Mouse (Mus musculus): ENCODE data around the gene Timp2. TPM values are rescaled to one million over a fixed set of nuclear protein-coding genes. Genes with fewer than 3 reads are reported as not detected.
"Not testable (repeated sequence)": the region's sequence is repeated elsewhere in the genome, so short reads cannot be mapped to it uniquely, and the experiment has no call there.

Timp2 gene
- polyA plus RNA-seq, 1 experiment, result 8.4 TPM

DNA sequence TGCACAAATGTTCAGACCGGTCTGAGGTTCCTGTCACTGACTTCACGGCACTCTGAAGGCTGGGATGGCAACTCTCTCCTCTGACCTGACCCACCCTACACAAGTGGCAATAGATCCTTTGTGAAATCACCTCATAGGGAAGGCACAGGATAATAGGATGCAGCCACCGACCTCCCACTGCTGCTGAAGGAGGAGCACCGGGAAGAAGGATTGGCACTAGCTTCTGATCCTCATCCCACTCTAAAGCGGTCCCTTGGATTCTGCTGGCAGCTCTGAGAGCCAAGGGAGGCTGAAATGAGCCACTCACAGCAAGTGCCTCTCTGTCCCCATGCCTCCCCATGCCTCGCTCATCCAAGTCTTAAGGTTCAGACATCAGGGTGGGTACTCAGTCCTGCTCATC, 39.0 kb upstream of the Timp2 start:
- Histone ChIP-seq H3K27me3 (replicated peaks) (no peaks in the 10 kb centered on the region), H3K4me3 (replicated peaks) (no peak overlapping the region), H3K9me3 (peaks cover 12% of the 10 kb centered on the region), H3K36me3 (replicated peaks; ENCODE audit: low read length) (peaks cover 92% of the 10 kb centered on the region), H3K4me1 (peaks cover 29% of the 10 kb centered on the region)
- TF ChIP-seq FLI1 (IDR thresholded peaks at IDR 0.05; ENCODE audit: low read length), result no peak
- no peak for TF ChIP-seq GATA1 (IDR thresholded peaks at IDR 0.05; ENCODE audit: borderline replicate concordance, low read length)

DNA sequence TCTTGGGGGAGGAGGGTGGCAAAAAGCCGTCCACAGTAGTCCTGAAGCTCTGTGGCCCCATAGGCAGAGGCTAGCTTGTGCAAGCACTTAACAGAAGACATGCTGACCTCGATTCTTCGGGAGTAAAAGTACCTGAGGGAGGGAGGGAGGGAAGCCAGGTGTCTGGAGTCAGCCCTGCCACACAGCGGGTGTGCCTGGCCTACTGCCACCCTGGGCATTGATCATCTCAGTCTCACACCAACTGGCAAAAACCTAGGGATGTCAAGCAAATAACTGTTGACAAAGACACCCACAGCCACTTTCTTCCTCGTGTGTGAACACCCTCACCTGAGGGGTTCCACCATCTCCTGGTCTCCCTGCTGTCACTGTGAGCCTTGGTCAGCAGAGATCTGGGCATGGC, 38.5 kb upstream of the Timp2 start:
- peaks cover 87% of the 10 kb centered on the region for H3K36me3 ChIP-seq (replicated peaks; ENCODE audit: low read length)

DNA sequence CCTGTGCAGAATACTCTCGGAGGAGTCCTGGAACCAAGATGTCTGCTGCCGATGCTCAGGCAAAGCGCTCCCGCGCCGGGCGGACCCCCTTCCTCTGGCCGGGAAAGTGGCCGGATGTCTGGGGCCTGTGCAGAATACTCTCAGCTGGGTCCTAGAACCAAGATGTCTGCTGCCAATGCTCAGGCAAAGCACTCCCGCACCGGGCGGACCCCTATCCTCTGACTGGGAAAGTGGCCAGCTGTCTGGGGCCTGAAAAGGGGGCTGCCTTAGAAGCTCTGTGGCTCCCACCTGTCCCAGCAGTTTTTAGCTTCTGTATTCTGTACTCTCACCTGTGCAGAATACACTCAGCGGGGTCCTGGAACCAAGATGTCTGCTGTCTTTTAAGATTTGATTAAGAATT, 32.3 kb upstream of the Timp2 start:
- not testable (repeated sequence) for H3K27me3 ChIP-seq (replicated peaks); H3K4me1 ChIP-seq; H3K4me3 ChIP-seq (replicated peaks)

More for the DNA sequence above, 38.5 kb upstream of the Timp2 start:
- TF ChIP-seq FLI1 (IDR thresholded peaks at IDR 0.05; ENCODE audit: low read length), result no peak
- no peak for TF ChIP-seq GATA1 (IDR thresholded peaks at IDR 0.05; ENCODE audit: borderline replicate concordance, low read length)
- H3K4me3 ChIP-seq (replicated peaks), result no peak overlapping the region
- H3K4me1 ChIP-seq, result peaks cover 26% of the 10 kb centered on the region
- H3K27me3 ChIP-seq (replicated peaks), result no peaks in the 10 kb centered on the region
- H3K9me3 ChIP-seq, result peaks cover 17% of the 10 kb centered on the region

DNA sequence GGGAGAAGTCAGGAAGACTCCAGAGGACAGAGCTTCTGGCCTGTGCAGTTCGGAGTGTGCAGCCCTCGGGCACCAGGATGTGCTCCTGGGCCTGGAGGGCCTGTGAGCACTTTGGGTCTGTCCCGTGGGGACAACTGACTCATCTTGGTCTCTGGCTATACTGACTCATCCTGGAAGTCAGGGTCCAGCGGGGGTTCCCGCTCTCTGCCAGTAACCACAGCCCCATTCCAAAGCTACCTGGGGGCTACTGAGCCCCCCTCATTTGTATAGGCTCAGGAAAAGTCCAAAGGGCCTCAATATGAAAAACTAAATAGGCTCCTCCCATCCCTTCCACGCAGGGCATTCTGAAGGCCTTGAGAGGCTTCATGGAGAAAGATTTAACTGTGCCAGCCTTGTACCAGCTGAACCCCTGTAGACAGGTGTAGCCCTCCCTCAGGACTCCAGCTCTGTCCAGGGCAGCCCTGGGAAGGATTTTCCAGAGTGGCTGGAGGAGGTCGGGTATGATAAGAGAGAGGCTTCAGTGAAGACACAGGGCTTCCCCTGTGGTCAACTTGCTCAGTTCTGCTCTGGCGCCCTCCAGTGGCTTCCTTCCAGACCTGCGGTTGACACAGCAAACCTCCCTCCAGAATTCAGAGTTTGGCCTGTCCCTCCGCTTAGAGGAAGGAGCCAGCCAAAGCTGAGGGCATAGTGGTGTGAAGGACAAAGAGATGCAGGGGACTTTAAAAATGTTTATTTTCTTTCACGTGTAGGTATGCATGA, 23.9 kb upstream of the Timp2 start:
- H3K9me3 ChIP-seq, result peaks cover 7% of the 10 kb centered on the region
- no peak for TF ChIP-seq FLI1 (IDR thresholded peaks at IDR 0.05; ENCODE audit: low read length)
- TF ChIP-seq GATA1 (IDR thresholded peaks at IDR 0.05; ENCODE audit: borderline replicate concordance, low read length), result no peak
- no peak overlapping the region for H3K4me3 ChIP-seq (replicated peaks)
- H3K27me3 ChIP-seq (replicated peaks), result peaks cover 36% of the 10 kb centered on the region
- peaks cover 16% of the 10 kb centered on the region for H3K4me1 ChIP-seq
- H3K36me3 ChIP-seq (replicated peaks; ENCODE audit: low read length), result no peaks in the 10 kb centered on the region

More for the DNA sequence above, 32.3 kb upstream of the Timp2 start:
- not testable (repeated sequence) for H3K9me3 ChIP-seq
- peaks cover 25% of the 10 kb centered on the region for H3K36me3 ChIP-seq (replicated peaks; ENCODE audit: low read length)

DNA sequence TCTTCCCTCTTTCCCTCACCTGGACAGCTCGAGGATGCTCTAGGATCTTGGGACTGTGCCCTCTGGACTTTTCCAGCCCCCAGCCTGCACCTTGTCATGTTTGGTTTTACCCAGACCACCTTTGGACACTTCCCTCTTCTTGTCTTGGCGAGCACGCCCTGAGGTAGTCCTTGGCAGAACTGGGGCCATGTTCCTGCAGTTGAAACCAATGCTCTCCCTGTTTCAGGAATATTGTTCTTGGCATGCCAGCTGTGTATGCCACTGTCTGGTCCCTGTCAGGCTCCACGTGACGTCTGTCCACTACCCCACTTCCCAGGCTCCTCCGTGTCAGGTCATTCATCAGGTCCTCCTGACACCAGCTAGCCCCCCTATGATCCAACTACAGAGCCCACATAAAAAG, 23.1 kb upstream of the Timp2 start:
- Histone ChIP-seq H3K36me3 (replicated peaks; ENCODE audit: low read length) (no peaks in the 10 kb centered on the region), H3K4me3 (replicated peaks) (no peak overlapping the region), H3K27me3 (replicated peaks) (peaks cover 43% of the 10 kb centered on the region), H3K4me1 (peaks cover 16% of the 10 kb centered on the region), H3K9me3 (peaks cover 7% of the 10 kb centered on the region)
- TF ChIP-seq GATA1 (IDR thresholded peaks at IDR 0.05; ENCODE audit: borderline replicate concordance, low read length), result no peak
- no peak for TF ChIP-seq FLI1 (IDR thresholded peaks at IDR 0.05; ENCODE audit: low read length)

DNA sequence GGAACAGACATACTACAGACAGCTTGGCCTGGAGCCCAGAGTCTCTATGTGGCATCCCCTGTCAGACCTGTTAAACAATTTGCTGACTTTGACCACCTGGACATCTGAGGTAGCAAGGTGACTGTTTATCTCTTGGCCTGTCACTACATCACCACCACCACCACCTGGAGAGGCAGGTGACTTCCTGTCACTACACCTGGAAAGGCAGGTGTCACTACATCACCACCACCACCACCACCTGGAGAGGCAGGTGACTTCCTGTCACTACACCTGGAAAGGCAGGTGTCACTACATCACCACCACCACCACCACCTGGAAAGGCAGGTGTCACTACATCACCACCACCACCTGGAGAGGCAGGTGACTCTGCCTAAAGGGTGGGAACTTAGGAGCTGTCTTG, 20.8 kb upstream of the Timp2 start:
- H3K27me3 ChIP-seq (replicated peaks), result peaks cover 59% of the 10 kb centered on the region
- H3K36me3 ChIP-seq (replicated peaks; ENCODE audit: low read length); H3K4me3 ChIP-seq (replicated peaks); H3K9me3 ChIP-seq: not testable (repeated sequence)
- peaks cover 16% of the 10 kb centered on the region for H3K4me1 ChIP-seq

DNA sequence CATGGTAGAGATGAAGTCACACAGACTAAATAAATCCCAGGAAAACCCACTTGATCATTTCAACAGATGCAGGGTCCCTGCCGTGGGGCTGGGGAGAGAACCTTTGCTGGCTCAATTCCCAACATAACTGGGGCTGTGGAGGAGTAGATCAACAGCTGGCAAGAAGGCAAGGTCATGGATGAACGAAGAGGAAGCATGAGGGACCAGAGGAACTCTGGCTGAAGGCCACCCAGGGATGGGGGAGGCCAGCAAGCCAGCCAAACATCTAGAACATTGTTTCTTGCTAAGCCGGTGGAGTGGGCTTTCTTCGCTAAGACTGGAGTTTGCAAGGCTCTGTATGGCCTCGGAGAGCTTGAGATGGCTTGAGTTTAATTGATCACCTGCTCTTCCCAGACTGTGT, 20.3 kb upstream of the Timp2 start:
- Histone ChIP-seq H3K4me1 (peaks cover 16% of the 10 kb centered on the region), H3K4me3 (replicated peaks) (no peak overlapping the region), H3K27me3 (replicated peaks) (peaks cover 64% of the 10 kb centered on the region), H3K9me3 (no peaks in the 10 kb centered on the region), H3K36me3 (replicated peaks; ENCODE audit: low read length) (no peaks in the 10 kb centered on the region)
- no peak for TF ChIP-seq FLI1 (IDR thresholded peaks at IDR 0.05; ENCODE audit: low read length)
- TF ChIP-seq GATA1 (IDR thresholded peaks at IDR 0.05; ENCODE audit: borderline replicate concordance, low read length), result no peak

DNA sequence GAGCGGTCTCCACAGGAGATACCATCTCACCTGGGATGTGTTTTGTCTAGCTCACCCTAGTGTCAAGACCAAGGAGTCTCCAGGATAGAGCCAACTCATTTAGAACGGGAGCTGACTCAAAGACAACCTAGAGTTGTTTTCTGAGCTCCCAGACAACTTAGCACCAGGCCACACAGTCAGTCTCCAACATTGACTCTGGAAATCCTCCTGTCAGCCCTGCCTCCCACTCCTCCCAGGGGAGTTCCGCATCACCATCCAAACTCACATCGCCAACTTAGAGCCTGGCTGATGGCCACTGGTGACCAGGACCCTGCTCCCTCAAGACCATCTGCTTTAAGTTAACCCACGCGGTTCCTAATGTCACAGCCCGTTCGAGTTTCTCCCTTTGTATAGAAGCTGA, 19.9 kb upstream of the Timp2 start:
- Histone ChIP-seq H3K4me1 (peaks cover 16% of the 10 kb centered on the region), H3K4me3 (replicated peaks) (no peak overlapping the region), H3K36me3 (replicated peaks; ENCODE audit: low read length) (no peaks in the 10 kb centered on the region), H3K27me3 (replicated peaks) (peaks cover 67% of the 10 kb centered on the region), H3K9me3 (no peaks in the 10 kb centered on the region)
- TF ChIP-seq GATA1 (IDR thresholded peaks at IDR 0.05; ENCODE audit: borderline replicate concordance, low read length), result no peak
- TF ChIP-seq FLI1 (IDR thresholded peaks at IDR 0.05; ENCODE audit: low read length), result no peak

DNA sequence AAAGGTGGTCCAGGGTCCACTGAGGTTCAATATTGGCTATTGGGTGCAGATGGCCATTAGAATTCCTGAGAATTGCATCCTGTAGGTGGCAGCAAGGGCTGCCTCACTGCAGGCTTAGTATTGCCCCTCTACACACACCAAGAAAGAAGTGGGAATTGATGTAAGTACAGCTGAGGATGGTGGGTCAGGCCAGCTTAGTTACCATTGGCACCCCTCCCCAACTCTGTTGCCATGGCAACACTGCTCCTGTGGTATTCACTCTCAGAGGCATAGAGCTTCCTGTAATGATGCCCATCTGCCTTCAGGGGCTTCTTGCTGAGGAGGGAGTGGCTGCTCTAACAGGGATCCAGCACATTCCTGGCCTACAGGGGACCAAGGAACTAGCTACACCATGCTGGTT, 19.5 kb upstream of the Timp2 start:
- peaks cover 71% of the 10 kb centered on the region for H3K27me3 ChIP-seq (replicated peaks)
- TF ChIP-seq GATA1 (IDR thresholded peaks at IDR 0.05; ENCODE audit: borderline replicate concordance, low read length) (no peak), FLI1 (IDR thresholded peaks at IDR 0.05; ENCODE audit: low read length) (no peak)

DNA sequence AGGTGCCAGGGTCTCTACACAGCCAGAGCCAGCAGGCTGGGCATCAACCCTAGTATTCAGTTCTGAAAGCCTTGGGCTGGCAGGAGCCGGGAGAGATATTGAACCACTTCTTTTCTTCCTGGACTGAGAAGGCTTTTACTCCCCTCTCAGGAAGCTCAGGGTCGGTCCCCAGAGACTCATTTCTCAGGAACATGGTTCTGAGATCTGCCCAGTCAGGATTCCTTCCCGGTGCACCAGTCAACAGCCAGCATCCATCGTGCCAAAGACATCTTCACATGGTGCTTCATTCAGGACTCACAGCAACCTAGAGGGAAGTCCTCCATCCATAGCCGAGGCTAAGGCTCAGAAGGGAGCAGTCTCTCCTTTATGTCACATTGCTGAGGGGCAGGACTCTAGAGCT, 19.0 kb upstream of the Timp2 start:
- no peak overlapping the region for H3K4me3 ChIP-seq (replicated peaks)
- no peak for TF ChIP-seq FLI1 (IDR thresholded peaks at IDR 0.05; ENCODE audit: low read length)
- TF ChIP-seq GATA1 (IDR thresholded peaks at IDR 0.05; ENCODE audit: borderline replicate concordance, low read length), result no peak
- no peaks in the 10 kb centered on the region for H3K36me3 ChIP-seq (replicated peaks; ENCODE audit: low read length)
- H3K27me3 ChIP-seq (replicated peaks), result peaks cover 74% of the 10 kb centered on the region
- no peaks in the 10 kb centered on the region for H3K9me3 ChIP-seq
- peaks cover 9% of the 10 kb centered on the region for H3K4me1 ChIP-seq

More for the DNA sequence above, 19.5 kb upstream of the Timp2 start:
- Histone ChIP-seq H3K9me3 (no peaks in the 10 kb centered on the region), H3K36me3 (replicated peaks; ENCODE audit: low read length) (no peaks in the 10 kb centered on the region), H3K4me1 (peaks cover 14% of the 10 kb centered on the region), H3K4me3 (replicated peaks) (no peak overlapping the region)

DNA sequence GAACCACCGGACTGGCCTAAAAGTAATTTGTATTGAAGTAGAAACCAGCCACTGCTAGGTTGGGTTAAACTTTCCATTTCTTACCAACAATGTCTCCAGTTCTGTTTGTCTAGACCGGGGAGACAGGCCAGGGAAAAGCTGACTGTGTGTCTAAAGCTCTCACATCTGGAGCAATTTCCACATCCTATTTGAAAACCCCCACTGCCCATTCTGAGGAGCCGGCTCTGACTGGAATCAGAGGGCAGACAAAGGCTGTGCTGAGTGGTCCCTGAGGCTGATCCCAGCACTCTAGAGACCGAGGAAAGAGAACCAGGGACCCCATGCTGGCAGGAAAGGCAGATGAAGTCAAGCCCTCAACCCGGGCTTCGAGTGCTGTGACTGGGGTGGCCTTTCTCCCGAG, 17.1 kb upstream of the Timp2 start:
- TF ChIP-seq FLI1 (IDR thresholded peaks at IDR 0.05; ENCODE audit: low read length) (no peak), GATA1 (IDR thresholded peaks at IDR 0.05; ENCODE audit: borderline replicate concordance, low read length) (no peak)
- Histone ChIP-seq H3K27me3 (replicated peaks) (peaks cover 71% of the 10 kb centered on the region), H3K36me3 (replicated peaks; ENCODE audit: low read length) (no peaks in the 10 kb centered on the region)

More for the DNA sequence above, 17.1 kb upstream of the Timp2 start:
- Histone ChIP-seq H3K4me3 (replicated peaks) (no peak overlapping the region), H3K4me1 (peaks cover 7% of the 10 kb centered on the region), H3K9me3 (peaks cover 11% of the 10 kb centered on the region)
